Comparison of ENCODE assay signal across 15 mouse cellular contexts in the genomic region with DNA sequence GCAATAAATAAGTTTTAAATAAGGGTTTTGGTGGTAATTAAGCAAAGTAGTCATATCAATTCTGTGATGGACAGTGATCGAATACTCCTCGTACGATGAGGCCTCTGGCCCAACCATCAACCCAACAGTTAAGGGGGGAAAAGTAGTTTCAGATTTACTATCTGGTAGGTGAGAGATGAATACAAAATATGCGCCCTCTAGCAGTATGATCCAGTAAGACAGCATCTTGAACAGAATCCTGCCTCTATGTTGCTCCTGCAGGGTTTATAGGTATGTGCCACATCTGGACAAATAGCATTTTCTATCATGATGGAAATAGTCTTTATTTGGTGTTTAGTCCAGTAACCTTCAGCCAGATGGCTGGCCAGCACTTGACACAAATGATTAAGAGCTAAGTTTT. TPM values are rescaled to one million over a fixed set of nuclear protein-coding genes. Genes with fewer than 3 reads are reported as not detected.
DNase-seq lines count a peak whose midpoint lies in the region; ATAC-seq and TF ChIP-seq lines count a peak whose summit lies in the region.
"Had no signal": no experiment of that assay in that cellular context is flagged by ENCODE, and none has a peak within 500 bp of the region (broad histone marks: within the 10 kb centered on the region; RNA-seq: fewer than 3 reads in every experiment).

No protein-coding gene starts in this region.

- peak; percentile 13 for DNase-seq in embryo, embryonic 10.5 days (ENCODE audit: low spot score)
- DNase-seq in embryo, embryonic 9.5 days (ENCODE audit: extremely low spot score) = no peak
- DNase-seq in liver, embryonic 14.5 days (ENCODE audit: low read depth in 3 of 3, low spot score in 3 of 3) = no peak
- DNase-seq in liver, embryonic 11.5 days (ENCODE audit: low spot score) = no peak
- DNase-seq in 416B (ENCODE audit: low read depth) (peak; percentile 21), MN1 (ENCODE audit: low spot score) (no peak)
- no peak for DNase-seq in frontal cortex, postnatal 25 days (ENCODE audit: low spot score in 2 of 2)
- DNase-seq: cerebellum, postnatal 25 days; heart, postnatal 36 days; kidney, adult 8-10 months; layer of hippocampus, adult 9-11 months had no signal

- no peaks in the 10 kb centered on the region for H3K9me3 ChIP-seq in liver, embryonic 14.5 days (ENCODE audit: control insufficient read depth, low read length)
- no peaks in the 10 kb centered on the region for H3K9me3 ChIP-seq in liver, embryonic 11.5 days (ENCODE audit: control insufficient read depth, low read length)
- H3K9me3 ChIP-seq: liver, embryonic 15.5 days; megakaryocyte, embryonic 14.5 days had no signal

- ATAC-seq in liver, embryonic 14.5 days (ENCODE audit: insufficient read depth) = no peak
- ATAC-seq in liver, embryonic 11.5 days (replicated peaks; ENCODE audit: low FRiP score) = no peak
- ATAC-seq in granulocyte monocyte progenitor cell, adult 5-6 weeks (replicated peaks; ENCODE audit: poor library complexity, severe bottlenecking) = peak; percentile 44; the same call in 1 of the 2 replicates

- H3K4me3 ChIP-seq in liver, embryonic 14.5 days (ENCODE audit: insufficient read depth in 1 of 2, low read depth in 2 of 2, low read length in 2 of 2) = no peak overlapping the region
- no peak overlapping the region for H3K4me3 ChIP-seq in liver, embryonic 11.5 days (ENCODE audit: low read depth, low read length)
- H3K4me3 ChIP-seq: erythroblast, embryonic 14.5 days; liver, embryonic 15.5 days; megakaryocyte, embryonic 14.5 days had no signal

- H3K27me3 ChIP-seq in liver, embryonic 14.5 days (ENCODE audit: control insufficient read depth, insufficient read depth, low read length) = no peaks in the 10 kb centered on the region
- no peaks in the 10 kb centered on the region for H3K27me3 ChIP-seq in liver, embryonic 11.5 days (replicated peaks; ENCODE audit: control insufficient read depth, insufficient read depth, low read length)
- H3K27me3 ChIP-seq: liver, embryonic 15.5 days; megakaryocyte, embryonic 14.5 days had no signal

- H3K27ac ChIP-seq in liver, embryonic 14.5 days = no peak overlapping the region
- H3K27ac ChIP-seq in liver, embryonic 11.5 days (ENCODE audit: low read depth, low read length) = no peak overlapping the region
- H3K27ac ChIP-seq: liver, embryonic 15.5 days had no signal

- H3K4me1 ChIP-seq in liver, embryonic 14.5 days (replicated peaks; ENCODE audit: control insufficient read depth in 2 of 2, insufficient read depth in 2 of 2, low read length in 1 of 2) = no peaks in the 10 kb centered on the region
- no peaks in the 10 kb centered on the region for H3K4me1 ChIP-seq in liver, embryonic 11.5 days (replicated peaks; ENCODE audit: control insufficient read depth, insufficient read depth, low read length)
- H3K4me1 ChIP-seq: liver, embryonic 15.5 days had no signal

- H3K4me2 ChIP-seq in liver, embryonic 14.5 days (ENCODE audit: low read depth) = no peak overlapping the region
- H3K4me2 ChIP-seq in liver, embryonic 11.5 days = no peak overlapping the region
- H3K4me2 ChIP-seq: liver, embryonic 15.5 days had no signal

- no peak overlapping the region for H3K9ac ChIP-seq in liver, embryonic 14.5 days (replicated peaks)
- H3K9ac ChIP-seq in liver, embryonic 11.5 days (ENCODE audit: low read depth, low read length) = no peak overlapping the region
- H3K9ac ChIP-seq: liver, embryonic 15.5 days had no signal

- TF ChIP-seq EP300 in liver, embryonic 14.5 days (IDR thresholded peaks at IDR 0.05; ENCODE audit: low read depth) = no peak

- 0 out of 2 replicates have a peak, but pooled peaks have one; percentile 11 for TF ChIP-seq CTCF in liver, embryonic 14.5 days (IDR thresholded peaks at IDR 0.05; ENCODE audit: low read depth)

- WGBS in liver, embryonic 14.5 days (ENCODE audit: insufficient replicate concordance) = 80% methylated on average over 4 of the region's 4 CpGs
- WGBS in liver, embryonic 11.5 days = 86% methylated on average over 4 of the region's 4 CpGs

- peaks cover 19% of the 10 kb centered on the region for H3K36me3 ChIP-seq in liver, embryonic 14.5 days (replicated peaks; ENCODE audit: control insufficient read depth, insufficient read depth, low read depth)
- peaks cover 29% of the 10 kb centered on the region; the same call in 1 of the 2 replicates for H3K36me3 ChIP-seq in liver, embryonic 11.5 days (ENCODE audit: control insufficient read depth, insufficient read depth, low read length)

RNA-seq across cellular contexts. Expression of gene Rbbp9, which starts 9.4 kb away (rescaled TPM):
- polyA plus RNA-seq in liver, embryonic 14.5 days (2012; rRNA removed) = 2.8 and 4.6 TPM in 2 replicates
- polyA plus RNA-seq in liver, embryonic 14.5 days (2014; fragmentation: Nextera tagmentation; extraction: Ambion mirVana) = 8.3 and 8.5 TPM in 2 replicates
- polyA plus RNA-seq in liver, embryonic 11.5 days (2014; fragmentation: Nextera tagmentation; extraction: Ambion mirVana) = 33.4 and 33.8 TPM in 2 replicates
- 11.5 and 19.1 TPM in 2 replicates for total RNA-seq in granulocyte monocyte progenitor cell, adult 5-6 weeks (2014; fragmentation: Nextera tagmentation)
- total RNA-seq in granulocyte monocyte progenitor cell, adult 5-6 weeks (2017) = 9.6 and 9.7 TPM in 2 replicates

RNA-seq across cellular contexts. Expression of gene Polr3f, which starts 13.7 kb away (rescaled TPM):
- 3.5 and 5.8 TPM in 2 replicates for polyA plus RNA-seq in liver, embryonic 14.5 days (2012; rRNA removed)
- 7.5 and 7.7 TPM in 2 replicates for polyA plus RNA-seq in liver, embryonic 14.5 days (2014; fragmentation: Nextera tagmentation; extraction: Ambion mirVana)
- 21.9 and 24.2 TPM in 2 replicates for polyA plus RNA-seq in liver, embryonic 11.5 days (2014; fragmentation: Nextera tagmentation; extraction: Ambion mirVana)
- 15.6 and 19.1 TPM in 2 replicates for total RNA-seq in granulocyte monocyte progenitor cell, adult 5-6 weeks (2014; fragmentation: Nextera tagmentation)
- total RNA-seq in granulocyte monocyte progenitor cell, adult 5-6 weeks (2017) = 29.1 and 35.1 TPM in 2 replicates

RNA-seq across cellular contexts. Expression of gene Dzank1, which starts 14.0 kb away (rescaled TPM):
- polyA plus RNA-seq in liver, embryonic 14.5 days (2012; rRNA removed) = 0.01 and 0.02 TPM in 2 replicates
- 0.17 TPM in 1 of 2 replicates, not detected in the other for polyA plus RNA-seq in liver, embryonic 14.5 days (2014; fragmentation: Nextera tagmentation; extraction: Ambion mirVana)
- polyA plus RNA-seq in liver, embryonic 11.5 days (2014; fragmentation: Nextera tagmentation; extraction: Ambion mirVana) = 0.05 and 0.63 TPM in 2 replicates
- total RNA-seq in granulocyte monocyte progenitor cell, adult 5-6 weeks (2014; fragmentation: Nextera tagmentation) = not detected in 2 replicates
- total RNA-seq in granulocyte monocyte progenitor cell, adult 5-6 weeks (2017) = 2.5 TPM in 1 of 2 replicates, not detected in the other
- polyA plus RNA-seq: erythroblast, embryonic 14.5 days had no signal

RNA-seq across cellular contexts. Expression of gene Sec23b, which starts 14.8 kb away (rescaled TPM):
- polyA plus RNA-seq in liver, embryonic 14.5 days (2012; rRNA removed) = 23.3 and 27.9 TPM in 2 replicates
- polyA plus RNA-seq in liver, embryonic 14.5 days (2014; fragmentation: Nextera tagmentation; extraction: Ambion mirVana) = 46.5 and 51.7 TPM in 2 replicates
- 95.7 and 99.3 TPM in 2 replicates for polyA plus RNA-seq in liver, embryonic 11.5 days (2014; fragmentation: Nextera tagmentation; extraction: Ambion mirVana)
- total RNA-seq in granulocyte monocyte progenitor cell, adult 5-6 weeks (2014; fragmentation: Nextera tagmentation) = 56.9 and 79.4 TPM in 2 replicates
- total RNA-seq in granulocyte monocyte progenitor cell, adult 5-6 weeks (2017) = 120 and 130 TPM in 2 replicates

RNA-seq across cellular contexts. Expression of gene Smim26, which starts 52.6 kb away (rescaled TPM):
- polyA plus RNA-seq in liver, embryonic 14.5 days (2012; rRNA removed) = 10.6 and 15.6 TPM in 2 replicates
- 21.0 and 22.1 TPM in 2 replicates for polyA plus RNA-seq in liver, embryonic 14.5 days (2014; fragmentation: Nextera tagmentation; extraction: Ambion mirVana)
- polyA plus RNA-seq in liver, embryonic 11.5 days (2014; fragmentation: Nextera tagmentation; extraction: Ambion mirVana) = 43.6 and 47.2 TPM in 2 replicates
- 32.6 and 47.7 TPM in 2 replicates for total RNA-seq in granulocyte monocyte progenitor cell, adult 5-6 weeks (2014; fragmentation: Nextera tagmentation)
- 15.6 and 30.0 TPM in 2 replicates for total RNA-seq in granulocyte monocyte progenitor cell, adult 5-6 weeks (2017)
- polyA plus RNA-seq: erythroblast, embryonic 14.5 days had no signal

Comparison
In these comparisons a context has a peak if more than half of its experiments do, and no peak if none do; other contexts are left out.
1. DNase-seq: peak in embryo, embryonic 10.5 days (single experiment) and 416B (single experiment); none in embryo, embryonic 9.5 days (single experiment), liver, embryonic 14.5 days (0 of 3), liver, embryonic 11.5 days (single experiment), MN1 (single experiment) and frontal cortex, postnatal 25 days (0 of 2).